Mouse (Mus musculus): ENCODE data around the gene Arhgap44. TPM values are rescaled to one million over a fixed set of nuclear protein-coding genes. Genes with fewer than 3 reads are reported as not detected.

Arhgap44 gene
- total and polyA plus RNA-seq, 3 experiments: 0.11 TPM; not detected in 2

DNA sequence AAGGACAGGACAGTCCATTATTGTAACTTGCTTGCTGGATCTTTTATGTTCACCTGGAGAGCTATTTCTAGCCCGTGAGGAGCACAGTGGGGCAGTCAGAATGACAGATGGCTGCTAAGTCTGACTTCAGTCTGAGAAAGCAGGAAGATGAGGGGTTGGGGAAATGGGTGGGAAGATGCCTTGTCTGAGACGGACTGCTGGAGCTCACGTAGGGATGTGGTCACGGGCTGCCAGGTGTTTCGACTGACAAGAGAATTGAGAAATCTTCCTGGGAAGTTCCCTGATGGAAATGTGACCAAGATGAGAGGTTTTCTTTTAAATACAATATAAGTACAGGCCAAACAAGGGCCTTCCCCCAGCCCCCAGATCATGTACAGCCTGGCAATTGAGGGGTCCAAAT is 108.5 kb downstream of the Arhgap44 start:
- ATAC-seq (ENCODE audit: extremely low read depth, insufficient number of reproducible peaks, low FRiP score, poor library complexity, severe bottlenecking) (no peak), DNase-seq (ENCODE audit: low spot score) (no peak)
- Histone ChIP-seq H3K27me3 (ENCODE audit: insufficient read depth, low read length) (no peaks in the 10 kb centered on the region), H3K4me1 (ENCODE audit: insufficient read depth, low read depth, low read length) (no peaks in the 10 kb centered on the region), H3K36me3 (replicated peaks) (no peaks in the 10 kb centered on the region), H3K4me3 (ENCODE audit: low read depth, low read length) (no peak overlapping the region), H3K9me3 (replicated peaks) (no peaks in the 10 kb centered on the region)
- TF ChIP-seq POLR2AphosphoS5 (IDR thresholded peaks at IDR 0.05; ENCODE audit: insufficient replicate concordance, low read depth, low read length) (no peak), CTCF (IDR thresholded peaks at IDR 0.05; ENCODE audit: low read depth, low read length) (no peak), GATA2 (IDR thresholded peaks at IDR 0.05; ENCODE audit: borderline replicate concordance, low read depth, low read length) (no peak), GATA1 (IDR thresholded peaks at IDR 0.05; ENCODE audit: borderline replicate concordance, low read length) (no peak), TAL1 (conservative IDR thresholded peaks at IDR 0.05; ENCODE audit: low read depth, low read length) (no peak)

DNA sequence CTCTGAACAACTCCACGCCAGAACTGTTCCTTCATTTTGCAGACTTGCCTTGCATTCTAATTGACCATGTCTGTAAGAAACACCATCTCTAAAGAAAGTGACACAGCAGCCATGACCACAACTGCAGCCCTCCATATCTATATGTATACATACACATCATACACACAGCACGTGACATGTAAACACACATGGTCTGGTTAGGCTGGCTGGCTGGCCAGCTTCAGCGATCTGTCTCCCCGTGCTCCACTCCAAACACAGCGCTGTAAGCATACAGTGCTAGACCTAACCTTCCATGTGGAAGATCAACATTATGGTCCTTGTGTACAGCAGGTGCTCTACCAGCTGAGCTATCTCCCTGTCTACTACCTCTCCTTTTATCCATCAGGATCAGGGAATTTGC is 111.9 kb downstream of the Arhgap44 start:
- Histone ChIP-seq H3K9me3 (replicated peaks) (no peaks in the 10 kb centered on the region), H3K36me3 (replicated peaks) (no peaks in the 10 kb centered on the region), H3K27me3 (ENCODE audit: insufficient read depth, low read length) (no peaks in the 10 kb centered on the region), H3K4me3 (ENCODE audit: low read depth, low read length) (no peak overlapping the region), H3K4me1 (ENCODE audit: insufficient read depth, low read depth, low read length) (no peaks in the 10 kb centered on the region)
- no peak for TF ChIP-seq GATA1 (IDR thresholded peaks at IDR 0.05; ENCODE audit: borderline replicate concordance, low read length)
- no peak for TF ChIP-seq POLR2AphosphoS5 (IDR thresholded peaks at IDR 0.05; ENCODE audit: insufficient replicate concordance, low read depth, low read length)
- TF ChIP-seq GATA2 (IDR thresholded peaks at IDR 0.05; ENCODE audit: borderline replicate concordance, low read depth, low read length): no peak
- no peak for TF ChIP-seq CTCF (IDR thresholded peaks at IDR 0.05; ENCODE audit: low read depth, low read length)
- TF ChIP-seq TAL1 (conservative IDR thresholded peaks at IDR 0.05; ENCODE audit: low read depth, low read length): no peak
- DNase-seq (ENCODE audit: low spot score) (no peak), ATAC-seq (ENCODE audit: extremely low read depth, insufficient number of reproducible peaks, low FRiP score, poor library complexity, severe bottlenecking) (no peak)

DNA sequence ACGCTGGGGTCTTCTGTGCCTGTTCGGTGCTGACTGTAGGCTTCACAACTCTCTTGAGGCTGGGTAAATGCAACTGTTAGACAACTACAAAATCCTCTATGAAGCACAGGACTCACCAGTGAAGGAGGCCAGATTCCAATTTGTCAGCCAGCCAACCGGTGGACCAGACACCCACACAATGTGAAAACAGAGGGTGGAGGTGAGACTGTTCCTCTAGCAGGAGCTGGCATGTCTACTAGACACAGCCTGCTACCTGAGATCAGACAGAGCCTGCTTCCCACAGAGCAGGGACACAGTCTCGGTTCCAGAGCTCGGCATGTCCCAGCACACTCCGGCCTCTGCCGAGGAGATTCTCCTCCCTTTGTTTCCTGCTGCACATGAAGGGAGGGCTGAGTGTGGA is 113.7 kb downstream of the Arhgap44 start:
- H3K36me3 ChIP-seq (replicated peaks): no peaks in the 10 kb centered on the region

DNA sequence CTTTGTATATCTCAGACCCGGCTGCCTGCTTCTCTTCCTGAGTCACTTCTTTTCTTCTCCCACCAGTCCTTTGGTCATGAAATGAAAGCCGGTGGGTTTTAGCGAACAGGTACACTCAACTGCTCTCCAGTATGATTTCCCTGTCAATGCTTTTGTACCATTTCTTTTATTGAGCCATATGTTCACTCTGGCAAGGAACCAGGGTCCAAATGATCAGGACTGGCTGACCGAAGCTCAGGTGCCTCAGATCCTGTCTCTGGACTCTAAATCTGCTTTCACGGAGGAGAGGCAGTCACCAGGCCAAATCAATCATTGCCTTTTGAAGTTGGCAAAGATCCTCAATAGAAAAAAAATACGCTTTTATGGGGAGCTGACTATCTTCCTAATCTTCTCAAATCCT is 122.2 kb downstream of the Arhgap44 start:
- no peak for TF ChIP-seq GATA2 (IDR thresholded peaks at IDR 0.05; ENCODE audit: borderline replicate concordance, low read depth, low read length)
- no peak for TF ChIP-seq TAL1 (conservative IDR thresholded peaks at IDR 0.05; ENCODE audit: low read depth, low read length)
- TF ChIP-seq POLR2AphosphoS5 (IDR thresholded peaks at IDR 0.05; ENCODE audit: insufficient replicate concordance, low read depth, low read length): no peak
- no peak for TF ChIP-seq CTCF (IDR thresholded peaks at IDR 0.05; ENCODE audit: low read depth, low read length)
- no peak for TF ChIP-seq GATA1 (IDR thresholded peaks at IDR 0.05; ENCODE audit: borderline replicate concordance, low read length)
- H3K9me3 ChIP-seq (replicated peaks): no peaks in the 10 kb centered on the region
- no peak for ATAC-seq (ENCODE audit: extremely low read depth, insufficient number of reproducible peaks, low FRiP score, poor library complexity, severe bottlenecking)
- H3K4me3 ChIP-seq (ENCODE audit: low read depth, low read length): no peak overlapping the region
- DNase-seq (ENCODE audit: low spot score): no peak
- peaks cover 4% of the 10 kb centered on the region for H3K27me3 ChIP-seq (ENCODE audit: insufficient read depth, low read length)
- no peaks in the 10 kb centered on the region for H3K36me3 ChIP-seq (replicated peaks)
- no peaks in the 10 kb centered on the region for H3K4me1 ChIP-seq (ENCODE audit: insufficient read depth, low read depth, low read length)

More for the DNA sequence above, 113.7 kb downstream of the Arhgap44 start:
- no peaks in the 10 kb centered on the region for H3K27me3 ChIP-seq (ENCODE audit: insufficient read depth, low read length)
- H3K4me3 ChIP-seq (ENCODE audit: low read depth, low read length): no peak overlapping the region
- TF ChIP-seq POLR2AphosphoS5 (IDR thresholded peaks at IDR 0.05; ENCODE audit: insufficient replicate concordance, low read depth, low read length): no peak
- TF ChIP-seq TAL1 (conservative IDR thresholded peaks at IDR 0.05; ENCODE audit: low read depth, low read length): no peak
- no peak for TF ChIP-seq GATA2 (IDR thresholded peaks at IDR 0.05; ENCODE audit: borderline replicate concordance, low read depth, low read length)
- no peak for TF ChIP-seq CTCF (IDR thresholded peaks at IDR 0.05; ENCODE audit: low read depth, low read length)
- no peak for TF ChIP-seq GATA1 (IDR thresholded peaks at IDR 0.05; ENCODE audit: borderline replicate concordance, low read length)
- DNase-seq (ENCODE audit: low spot score): no peak
- ATAC-seq (ENCODE audit: extremely low read depth, insufficient number of reproducible peaks, low FRiP score, poor library complexity, severe bottlenecking): no peak
- H3K4me1 ChIP-seq (ENCODE audit: insufficient read depth, low read depth, low read length): no peaks in the 10 kb centered on the region
- no peaks in the 10 kb centered on the region for H3K9me3 ChIP-seq (replicated peaks)

DNA sequence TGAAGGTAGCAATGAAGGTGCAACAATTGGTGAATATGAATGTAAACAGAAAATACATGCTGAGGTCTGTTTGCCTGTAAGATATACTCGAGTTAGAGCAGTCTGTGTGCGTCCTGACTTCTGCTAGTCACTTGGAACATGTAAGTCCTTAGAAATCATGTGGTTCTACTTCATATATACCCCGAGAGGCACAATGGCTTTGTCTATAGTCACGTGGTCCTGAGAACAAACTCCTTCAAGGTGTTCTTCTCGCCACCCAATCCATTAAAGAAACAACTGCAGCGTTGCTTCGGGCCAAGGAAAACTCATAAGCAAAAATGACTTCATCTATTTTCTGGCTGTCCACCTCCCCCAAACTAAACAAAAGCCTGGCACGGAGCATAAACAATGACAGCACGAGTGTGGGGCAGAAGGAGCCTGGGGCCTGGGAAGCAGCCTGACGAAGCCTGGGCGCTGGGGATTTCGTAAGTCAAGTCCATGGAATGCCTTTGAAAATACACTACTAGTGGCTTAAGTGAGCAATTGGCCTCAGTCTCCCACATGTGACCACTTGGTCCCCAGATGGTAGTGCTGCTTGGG is 123.2 kb downstream of the Arhgap44 start:
- ATAC-seq (ENCODE audit: extremely low read depth, insufficient number of reproducible peaks, low FRiP score, poor library complexity, severe bottlenecking) (no peak), DNase-seq (ENCODE audit: low spot score) (no peak)
- H3K4me1 ChIP-seq (ENCODE audit: insufficient read depth, low read depth, low read length): no peaks in the 10 kb centered on the region

DNA sequence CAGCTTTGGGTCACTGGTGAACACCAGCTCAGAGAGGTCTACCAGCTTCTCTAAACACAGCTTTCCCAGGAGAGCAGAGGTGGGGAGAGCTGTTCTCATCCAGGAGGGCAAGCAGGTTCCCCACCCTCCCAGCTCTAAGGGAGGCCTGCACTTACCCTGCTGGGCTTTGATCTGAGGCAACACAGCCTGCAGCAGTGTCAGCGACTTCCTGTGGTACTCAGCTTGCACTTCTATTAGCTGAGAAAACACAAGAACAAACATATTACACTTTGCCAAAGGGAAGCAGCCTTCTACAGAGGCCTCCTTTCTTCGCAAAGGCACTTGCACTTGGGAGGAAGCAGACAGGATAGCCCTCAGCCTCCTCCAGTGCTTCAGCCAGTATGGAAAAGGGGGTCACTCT is 123.8 kb downstream of the Arhgap44 start:
- ATAC-seq (ENCODE audit: extremely low read depth, insufficient number of reproducible peaks, low FRiP score, poor library complexity, severe bottlenecking) (no peak), DNase-seq (ENCODE audit: low spot score) (no peak)
- no peak overlapping the region for H3K4me3 ChIP-seq (ENCODE audit: low read depth, low read length)
- no peaks in the 10 kb centered on the region for H3K4me1 ChIP-seq (ENCODE audit: insufficient read depth, low read depth, low read length)
- peaks cover 4% of the 10 kb centered on the region for H3K27me3 ChIP-seq (ENCODE audit: insufficient read depth, low read length)
- no peaks in the 10 kb centered on the region for H3K36me3 ChIP-seq (replicated peaks)
- H3K9me3 ChIP-seq (replicated peaks): no peaks in the 10 kb centered on the region
- no peak for TF ChIP-seq GATA2 (IDR thresholded peaks at IDR 0.05; ENCODE audit: borderline replicate concordance, low read depth, low read length)

More for the DNA sequence above, 123.2 kb downstream of the Arhgap44 start:
- no peak overlapping the region for H3K4me3 ChIP-seq (ENCODE audit: low read depth, low read length)
- no peaks in the 10 kb centered on the region for H3K9me3 ChIP-seq (replicated peaks)
- TF ChIP-seq POLR2AphosphoS5 (IDR thresholded peaks at IDR 0.05; ENCODE audit: insufficient replicate concordance, low read depth, low read length): no peak
- TF ChIP-seq GATA2 (IDR thresholded peaks at IDR 0.05; ENCODE audit: borderline replicate concordance, low read depth, low read length): no peak
- TF ChIP-seq TAL1 (conservative IDR thresholded peaks at IDR 0.05; ENCODE audit: low read depth, low read length): no peak
- TF ChIP-seq GATA1 (IDR thresholded peaks at IDR 0.05; ENCODE audit: borderline replicate concordance, low read length): no peak
- H3K27me3 ChIP-seq (ENCODE audit: insufficient read depth, low read length): peaks cover 4% of the 10 kb centered on the region
- H3K36me3 ChIP-seq (replicated peaks): no peaks in the 10 kb centered on the region

Measured in G1E (cell line).